Mouse (Mus musculus): Measurements from ENCODE around the gene Pcp4l1.
A peak's percentile ranks its signal among the peaks of the same experiment; 100 is the strongest.
"Not testable (repeated sequence)": the region's sequence is repeated elsewhere in the genome, so short reads cannot be mapped to it uniquely, and the experiment has no call there.

Gene Pcp4l1

GRCm38 (mm10) chr1:171189046-171189445, 7.0 kb downstream of the Pcp4l1 start:
- peak; percentile 27 for DNase-seq (ENCODE audit: low read depth, low spot score)

- DNase-seq (ENCODE audit: low read depth, low spot score) = peak; percentile 37
Measured at GRCm38 (mm10) chr1:171187851-171188700, 8.0 kb downstream of the Pcp4l1 start.

- DNase-seq (ENCODE audit: low read depth, low spot score) = no peak
Measured at GRCm38 (mm10) chr1:171185655-171186054, 10.4 kb downstream of the Pcp4l1 start.

- DNase-seq (ENCODE audit: low read depth, low spot score) = no peak
Measured at GRCm38 (mm10) chr1:171184314-171184713, 11.8 kb downstream of the Pcp4l1 start.

GRCm38 (mm10) chr1:171183620-171184019, 12.4 kb downstream of the Pcp4l1 start:
- no peak for DNase-seq (ENCODE audit: low read depth, low spot score)

- no peak for DNase-seq (ENCODE audit: low read depth, low spot score)
Measured at GRCm38 (mm10) chr1:171183025-171183424, 13.0 kb downstream of the Pcp4l1 start.

GRCm38 (mm10) chr1:171179487-171180171, 16.4 kb downstream of the Pcp4l1 start:
- DNase-seq (ENCODE audit: low read depth, low spot score) = no peak

GRCm38 (mm10) chr1:171172779-171173178, 23.3 kb downstream of the Pcp4l1 start:
- no peak for DNase-seq (ENCODE audit: low read depth, low spot score)

- no peak for DNase-seq (ENCODE audit: low read depth, low spot score)
Measured at GRCm38 (mm10) chr1:171171138-171171537, 24.9 kb downstream of the Pcp4l1 start.

GRCm38 (mm10) chr1:171169913-171170312, 26.2 kb downstream of the Pcp4l1 start:
- no peak for DNase-seq (ENCODE audit: low read depth, low spot score)

GRCm38 (mm10) chr1:171168906-171169305, 27.2 kb downstream of the Pcp4l1 start:
- no peak for DNase-seq (ENCODE audit: low read depth, low spot score)

GRCm38 (mm10) chr1:171165629-171166345, 30.3 kb downstream of the Pcp4l1 start:
- DNase-seq (ENCODE audit: low read depth, low spot score) = no peak

GRCm38 (mm10) chr1:171164258-171164657, 31.8 kb downstream of the Pcp4l1 start:
- peak; percentile 76 for DNase-seq (ENCODE audit: low read depth, low spot score)

- no peak for DNase-seq (ENCODE audit: low read depth, low spot score)
Measured at GRCm38 (mm10) chr1:171162526-171162925, 33.5 kb downstream of the Pcp4l1 start.

- peak; percentile 21 for DNase-seq (ENCODE audit: low read depth, low spot score)
Measured at GRCm38 (mm10) chr1:171159485-171159975, 36.5 kb downstream of the Pcp4l1 start.

- DNase-seq (ENCODE audit: low read depth, low spot score) = no peak
Measured at GRCm38 (mm10) chr1:171157965-171158364, 38.1 kb downstream of the Pcp4l1 start.

GRCm38 (mm10) chr1:171156644-171157043, 39.4 kb downstream of the Pcp4l1 start:
- DNase-seq (ENCODE audit: low read depth, low spot score) = no peak

GRCm38 (mm10) chr1:171151966-171152365, 44.1 kb downstream of the Pcp4l1 start:
- DNase-seq (ENCODE audit: low read depth, low spot score) = no peak

- no peak for DNase-seq (ENCODE audit: low read depth, low spot score)
Measured at GRCm38 (mm10) chr1:171150838-171151391, 45.2 kb downstream of the Pcp4l1 start.

- DNase-seq (ENCODE audit: low read depth, low spot score) = peak; percentile 97
Measured at GRCm38 (mm10) chr1:171149974-171150760, 45.9 kb downstream of the Pcp4l1 start, which contains the start of the genes Sdhc and Mpz. Gene Sdhc (minus strand): TSS chr1:171150603. Gene Mpz (plus strand): TSS chr1:171150711.

- DNase-seq (ENCODE audit: low read depth, low spot score) = not testable (repeated sequence)
Measured at GRCm38 (mm10) chr1:171142981-171143380, 53.1 kb downstream of the Pcp4l1 start.
